Mouse (Mus musculus) cortical plate, adult 2 months (tissue): Measurements from ENCODE around the gene Meox1. TPM values are rescaled to one million over a fixed set of nuclear protein-coding genes. Genes with fewer than 3 reads are reported as not detected.

Experiments
- H3K27ac ChIP-seq: fragments of 200-500 bp; 2 replicates; pipeline ENCODE4 v1.5.1; 2012; ENCODE audit warnings: low read length, control low read depth, inconsistent platforms; ENCODE audit not compliant: insufficient read depth
- H3K4me1 ChIP-seq: fragments of 200-500 bp; 2 replicates; pipeline ENCODE4 v1.6.1; 2011; ENCODE audit warnings: low read length; ENCODE audit not compliant: control insufficient read depth, insufficient read depth
- H3K4me3 ChIP-seq: fragments of 200-500 bp; 2 replicates; pipeline ENCODE4 v1.5.1; 2011; ENCODE audit warnings: mild to moderate bottlenecking, low read length, control low read depth; ENCODE audit not compliant: insufficient read depth
- CTCF ChIP-seq: fragments of 200-500 bp; IDR thresholded peaks from 2 replicates; pipeline ENCODE4 v1.5.1; 2011; ENCODE audit warnings: mild to moderate bottlenecking, control low read depth, low read length; ENCODE audit not compliant: insufficient read depth; ENCODE audit errors: extremely low read depth
- POLR2A ChIP-seq: fragments of 200-500 bp; IDR thresholded peaks from 2 replicates; pipeline ENCODE4 v1.6.1; 2011; ENCODE audit warnings: mild to moderate bottlenecking, low read length, control low read depth; ENCODE audit not compliant: insufficient read depth; ENCODE audit errors: extremely low read depth
- polyA plus RNA-seq: library from polyadenylated mRNA; depleted of rRNA; stranded (reverse); fragments of >200 nt; gene quantifications from 2 replicates; pipeline ENCODE4 v1.2.3, GENCODE M21; 2012

Gene Meox1
- polyA plus RNA-seq, 1 experiment, result 0.29 TPM

DNA sequence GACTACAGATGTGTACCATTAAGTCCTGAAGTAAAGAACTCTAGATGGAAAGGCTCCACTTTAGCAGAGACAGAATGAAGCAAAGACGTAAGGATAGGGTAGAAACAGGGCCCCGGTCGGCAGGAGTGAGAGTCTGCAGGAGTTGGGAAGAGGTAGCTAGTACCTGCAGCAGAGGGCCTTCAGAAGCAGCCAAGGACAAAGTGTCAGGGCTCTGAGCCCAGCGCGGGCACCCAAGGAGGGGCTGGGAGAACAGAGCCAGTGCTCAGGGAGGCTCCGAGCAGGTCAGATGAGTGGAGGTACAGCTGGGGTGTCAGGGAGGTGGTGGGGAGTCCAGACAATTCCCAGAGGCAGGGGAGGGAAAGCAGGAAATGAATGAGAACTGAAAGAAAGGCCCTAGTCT is 29.8 kb upstream of the Meox1 start:
- Histone ChIP-seq H3K27ac (no peak overlapping the region), H3K4me3 (no peak overlapping the region), H3K4me1 (no peaks in the 10 kb centered on the region)
- TF ChIP-seq CTCF (no peak), POLR2A (no peak)

DNA sequence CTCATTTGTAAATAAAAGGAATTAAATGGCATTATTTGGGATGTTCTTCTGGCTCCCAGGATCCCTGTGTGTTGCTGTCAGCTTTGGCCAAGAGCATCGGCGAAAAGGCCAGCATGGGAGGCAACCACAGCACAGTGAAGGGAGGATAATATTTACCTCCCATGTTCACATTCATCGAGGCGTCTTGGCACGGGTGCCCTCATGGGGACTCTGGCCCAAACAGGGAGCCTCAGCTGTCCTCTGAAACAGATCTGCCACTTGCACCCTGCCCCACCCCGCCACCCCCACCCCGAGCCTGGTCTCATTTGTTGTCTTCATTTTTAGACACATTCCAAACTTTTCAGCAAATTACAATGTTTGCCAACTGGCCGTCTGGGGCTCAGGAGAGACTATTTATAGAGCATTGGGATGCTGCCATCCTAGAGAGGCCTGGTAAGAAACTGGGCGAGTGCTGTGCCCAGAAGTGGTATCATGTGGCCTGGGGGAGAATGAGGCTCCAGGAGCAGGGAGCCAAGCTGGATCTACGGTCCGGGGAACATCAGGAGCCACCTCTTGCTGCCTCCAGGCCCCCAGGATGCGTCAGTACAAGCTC is 27.3 kb upstream of the Meox1 start:
- no peak overlapping the region for H3K4me3 ChIP-seq
- TF ChIP-seq POLR2A (no peak), CTCF (no peak)
- no peaks in the 10 kb centered on the region for H3K4me1 ChIP-seq
- H3K27ac ChIP-seq, result no peak overlapping the region

DNA sequence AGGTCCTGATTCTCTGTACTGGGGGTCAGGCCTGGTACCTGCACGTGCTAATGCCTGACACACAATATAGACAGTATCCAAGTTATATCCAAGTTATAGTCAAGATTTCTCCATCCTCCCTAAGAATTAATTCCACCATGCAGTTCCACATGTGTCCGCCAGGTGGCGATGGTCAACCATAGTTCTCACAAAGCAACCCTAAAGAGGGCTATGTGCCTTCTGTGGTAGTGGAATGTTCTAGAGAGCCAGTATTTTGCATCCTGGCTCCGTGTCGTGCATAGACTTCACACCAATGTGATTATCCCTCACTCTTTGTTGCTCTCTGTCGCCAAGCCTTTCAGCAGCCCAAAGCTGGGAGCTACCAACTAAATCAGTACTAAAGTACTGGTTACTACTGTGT is 25.5 kb upstream of the Meox1 start:
- Histone ChIP-seq H3K27ac (no peak overlapping the region), H3K4me3 (no peak overlapping the region), H3K4me1 (no peaks in the 10 kb centered on the region)
- TF ChIP-seq CTCF, result peak; percentile 100
- no peak for TF ChIP-seq POLR2A

GRCm38 (mm10) chr11:101918609-101919008 is 24.4 kb upstream of the Meox1 start:
- H3K27ac ChIP-seq, result no peak overlapping the region
- no peaks in the 10 kb centered on the region for H3K4me1 ChIP-seq
- no peak overlapping the region for H3K4me3 ChIP-seq
- TF ChIP-seq POLR2A (no peak), CTCF (no peak)

- Histone ChIP-seq H3K4me1 (no peaks in the 10 kb centered on the region), H3K4me3 (no peak overlapping the region), H3K27ac (no peak overlapping the region)
- no peak for TF ChIP-seq CTCF
- TF ChIP-seq POLR2A, result no peak
These were observed 22.6 kb upstream of the Meox1 start for GRCm38 (mm10) chr11:101916772-101917171.

DNA sequence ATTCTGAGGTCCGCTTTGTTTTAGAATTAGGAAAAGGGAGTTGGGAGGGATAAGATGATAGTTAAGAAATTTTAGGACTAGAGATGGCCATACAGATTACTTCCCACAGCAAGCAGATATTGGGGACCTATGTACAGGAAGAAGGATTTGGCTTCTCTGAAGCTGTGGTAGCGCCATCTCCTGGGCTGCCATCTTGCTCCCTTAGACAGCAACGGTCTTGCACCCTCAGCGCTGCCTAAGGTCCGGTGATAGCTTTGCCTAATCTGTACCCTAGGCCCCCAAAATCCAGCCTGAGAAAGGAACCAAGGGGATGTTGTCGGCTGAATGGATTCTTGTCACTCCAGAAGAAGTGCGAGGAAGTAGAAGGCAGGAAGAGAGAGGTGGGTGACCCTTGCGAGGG is 19.4 kb upstream of the Meox1 start:
- TF ChIP-seq POLR2A, result no peak
- TF ChIP-seq CTCF, result no peak
- Histone ChIP-seq H3K4me1 (no peaks in the 10 kb centered on the region), H3K27ac (no peak overlapping the region), H3K4me3 (no peak overlapping the region)

DNA sequence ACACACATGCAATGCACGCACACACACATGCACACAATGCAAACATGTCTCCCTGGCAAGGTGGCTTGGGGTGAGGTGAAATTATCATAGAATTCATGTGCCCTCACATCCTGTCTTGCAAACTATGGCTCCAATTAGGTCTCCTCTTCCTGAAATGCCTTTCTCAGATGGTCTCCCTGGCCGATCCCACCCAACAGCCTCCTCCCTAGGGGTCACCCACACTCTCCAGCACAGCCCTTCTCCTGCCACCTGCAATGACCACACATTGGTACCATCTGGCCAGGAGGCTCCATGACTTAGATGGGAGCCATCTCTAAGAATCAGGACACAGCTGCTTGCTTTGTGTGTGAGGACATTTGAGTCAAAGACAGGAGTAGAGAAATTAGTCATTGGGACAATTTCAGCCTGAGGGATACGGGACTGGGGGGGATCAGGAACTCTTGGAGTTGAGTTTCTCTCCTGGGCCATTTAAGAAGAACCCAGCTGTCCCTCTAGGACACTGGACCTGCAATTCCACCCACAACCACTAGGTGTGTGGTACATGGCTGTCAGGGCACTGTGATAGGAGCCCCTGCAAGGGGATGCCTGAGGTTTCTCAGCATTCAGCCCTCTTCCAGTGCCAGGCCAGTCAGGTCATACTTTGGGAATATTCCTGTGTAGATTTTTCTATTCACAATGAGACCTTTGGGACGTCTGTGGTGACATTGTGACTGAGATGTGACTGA is 17.8 kb upstream of the Meox1 start:
- Histone ChIP-seq H3K4me1 (no peaks in the 10 kb centered on the region), H3K4me3 (no peak overlapping the region), H3K27ac (no peak overlapping the region)
- TF ChIP-seq POLR2A (no peak), CTCF (peak; percentile 38; the same call in 1 of the 2 replicates)

DNA sequence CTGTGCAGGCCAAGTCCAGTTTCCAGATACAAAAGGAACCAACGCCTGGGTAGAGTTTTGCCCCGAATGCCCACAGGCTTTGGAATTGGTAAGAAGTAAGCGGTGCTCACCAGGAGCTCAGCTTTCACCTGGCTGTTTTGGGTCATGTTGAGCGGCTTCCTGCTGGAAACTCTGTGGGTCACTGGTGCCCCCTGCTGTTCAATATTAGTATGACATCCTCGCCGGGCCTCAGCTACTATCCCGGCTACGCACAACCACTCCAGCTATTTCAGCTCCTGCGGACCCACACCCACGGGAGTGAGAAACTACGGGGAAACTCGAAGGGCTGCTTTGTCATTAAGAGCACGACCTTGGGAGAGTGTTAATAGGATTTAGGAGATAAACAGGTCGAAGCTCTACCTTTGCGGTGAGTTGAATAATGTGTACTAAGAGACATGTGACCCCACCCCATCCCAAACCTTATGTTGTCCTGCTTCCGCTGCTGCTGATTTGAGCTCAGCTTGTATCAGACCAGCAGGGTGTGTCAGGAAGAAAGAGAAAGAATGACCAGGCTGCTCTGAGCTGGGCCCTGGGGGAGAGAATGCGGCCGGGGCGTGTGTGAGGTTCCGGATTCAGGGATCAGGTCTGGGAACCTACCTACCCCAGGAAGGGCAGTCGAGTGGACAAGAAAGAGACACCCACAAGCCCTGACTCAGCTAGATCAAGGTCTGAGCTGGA is 16.2 kb upstream of the Meox1 start:
- no peak overlapping the region for H3K4me3 ChIP-seq
- TF ChIP-seq CTCF (peak; percentile 84), POLR2A (no peak)
- no peak overlapping the region for H3K27ac ChIP-seq
- H3K4me1 ChIP-seq, result no peaks in the 10 kb centered on the region

- TF ChIP-seq POLR2A (no peak), CTCF (no peak)
- Histone ChIP-seq H3K4me3 (no peak overlapping the region), H3K4me1 (no peaks in the 10 kb centered on the region), H3K27ac (no peak overlapping the region)
These were observed 14.6 kb upstream of the Meox1 start for GRCm38 (mm10) chr11:101908777-101909176.
